Comparison of ENCODE assay signal across 19 mouse cellular contexts in genomic region chr8:66722835-66723234, GRCm38 (mm10). TPM values are rescaled to one million over a fixed set of nuclear protein-coding genes. Genes with fewer than 3 reads are reported as not detected.
"Had no signal": no experiment of that assay in that cellular context is flagged by ENCODE, and none has a peak within 500 bp of the region (broad histone marks: within the 10 kb centered on the region; RNA-seq: fewer than 3 reads in every experiment).

No protein-coding gene starts in this region.

- H3K9me3 ChIP-seq: limb, embryonic 10.5 days; liver, embryonic 15.5 days; midbrain, embryonic 10.5 days; neural tube, embryonic 12.5 days had no signal

- H3K4me3 ChIP-seq: limb, embryonic 10.5 days; liver, embryonic 15.5 days; midbrain, embryonic 10.5 days; neural tube, embryonic 12.5 days had no signal

- H3K27me3 ChIP-seq: liver, embryonic 15.5 days; neural tube, embryonic 12.5 days had no signal

- H3K9ac ChIP-seq: liver, embryonic 15.5 days; neural tube, embryonic 12.5 days had no signal

- H3K27ac ChIP-seq: limb, embryonic 10.5 days; liver, embryonic 15.5 days; midbrain, embryonic 10.5 days; neural tube, embryonic 12.5 days had no signal

- H3K4me2 ChIP-seq: liver, embryonic 11.5 days; liver, embryonic 15.5 days; neural tube, embryonic 12.5 days had no signal

- ATAC-seq: hindbrain, embryonic 16.5 days; inflammation-experienced regulatory T-cells, adult 6 months; intestine, postnatal 0 days; lung, postnatal 0 days had no signal

- H3K4me1 ChIP-seq: limb, embryonic 10.5 days; liver, embryonic 15.5 days; midbrain, embryonic 10.5 days; neural tube, embryonic 12.5 days had no signal

- H3K36me3 ChIP-seq: limb, embryonic 10.5 days; liver, embryonic 15.5 days; midbrain, embryonic 10.5 days; neural tube, embryonic 12.5 days had no signal

- DNase-seq: kidney, postnatal 14 days; lung, adult 2 months; lung, postnatal 36 days; midbrain, embryonic 14.5 days; thymus, postnatal 14 days had no signal

RNA-seq across cellular contexts. Expression of gene Npy1r, which starts 25.8 kb away (rescaled TPM):
- total RNA-seq: megakaryocyte progenitor cell, adult 5-6 weeks; monocyte, adult 5-6 weeks; neutrophil, adult 5-6 weeks had no signal
- polyA plus RNA-seq: inflammation-experienced regulatory T-cells, adult 6 months; liver, embryonic 15.5 days had no signal

RNA-seq across cellular contexts. Expression of gene Npy5r, which starts 34.9 kb away (rescaled TPM):
- total RNA-seq: megakaryocyte progenitor cell, adult 5-6 weeks; neutrophil, adult 5-6 weeks had no signal
- polyA plus RNA-seq: inflammation-experienced regulatory T-cells, adult 6 months; large intestine, adult 2 months; limb, embryonic 10.5 days; liver, embryonic 11.5 days; liver, embryonic 15.5 days; lung, adult 2 months; lung, postnatal 0 days; spleen, adult 2 months had no signal
